Mouse (Mus musculus) MEL (cell line): ENCODE measurements around the gene Nipbl. TPM values are rescaled to one million over a fixed set of nuclear protein-coding genes. Genes with fewer than 3 reads are reported as not detected.
A peak's percentile ranks its signal among the peaks of the same experiment; 100 is the strongest.

ENCODE experiments used
- DNase-seq: peaks from one replicate; pipeline ENCODE4 v3.0.0; 2011; ENCODE audit warnings: low read depth, low spot score
- H3K27ac ChIP-seq: 2 replicates; pipeline ENCODE4 v1.5.1; 2012; ENCODE audit warnings: low read depth, mild to moderate bottlenecking, control low read depth, low read length, moderate library complexity; ENCODE audit not compliant: control insufficient read depth
- H3K27me3 ChIP-seq, 2 experiments: fragments of 150-350 bp in 1 of 2; sonication (generic) in 1 of 2; 2 replicates each; pipeline ENCODE4 v1.6.1; 2012; ENCODE audit warnings: low read length in 2 of 2, mild to moderate bottlenecking in 2 of 2, improper control_type of control experiment in 1 of 2, moderate library complexity in 1 of 2; ENCODE audit not compliant: insufficient read depth in 2 of 2, control insufficient read depth in 1 of 2
- H3K36me3 ChIP-seq, 2 experiments: 2 replicates each; pipeline ENCODE4 v1.6.1; 2012 to 2014; ENCODE audit warnings: low read length in 2 of 2, improper control_type of control experiment in 1 of 2, inconsistent platforms in 1 of 2, mild to moderate bottlenecking in 1 of 2; ENCODE audit not compliant: insufficient read depth in 2 of 2, control insufficient read depth in 1 of 2
- H3K4me1 ChIP-seq, 2 experiments: fragments of 150-350 bp in 1 of 2; sonication (generic) in 1 of 2; 2 replicates each; pipeline ENCODE4 v1.6.1; 2012; ENCODE audit warnings: low read length in 2 of 2, improper control_type of control experiment in 1 of 2, mild to moderate bottlenecking in 1 of 2; ENCODE audit not compliant: insufficient read depth in 2 of 2, control insufficient read depth in 1 of 2
- H3K4me3 ChIP-seq, 2 experiments: fragments of 150-350 bp in 1 of 2; sonication (generic) in 1 of 2; 2 replicates each; pipeline ENCODE4 v1.5.1; 2012; ENCODE audit warnings: low read depth in 2 of 2, low read length in 2 of 2, mild to moderate bottlenecking in 2 of 2, moderate library complexity in 2 of 2, control low read depth in 1 of 2, improper control_type of control experiment in 1 of 2; ENCODE audit not compliant: control insufficient read depth in 1 of 2, insufficient read depth in 1 of 2
- H3K79me2 ChIP-seq: 2 replicates; pipeline ENCODE4 v1.6.1; 2012; ENCODE audit warnings: mild to moderate bottlenecking, low read length, moderate library complexity; ENCODE audit not compliant: control insufficient read depth, poor library complexity, insufficient read depth
- H3K9ac ChIP-seq: 2 replicates; pipeline ENCODE4 v1.6.1; 2012; ENCODE audit warnings: low read depth, mild to moderate bottlenecking, control low read depth, low read length, moderate library complexity; ENCODE audit not compliant: control insufficient read depth, poor library complexity, severe bottlenecking
- H3K9me3 ChIP-seq: fragments of 150-350 bp; sonication (generic); replicated peaks from 2 replicates; pipeline ENCODE4 v1.6.1; 2012; ENCODE audit warnings: mild to moderate bottlenecking, low read length, improper control_type of control experiment, moderate library complexity; ENCODE audit not compliant: insufficient read depth
- CHD1 ChIP-seq: IDR thresholded peaks from 2 replicates; pipeline ENCODE4 v1.6.1; 2012; ENCODE audit warnings: low read depth, mild to moderate bottlenecking, inconsistent platforms, low read length, improper control_type of control experiment
- CTCF ChIP-seq, 3 experiments: IDR thresholded peaks in 2 of 3; conservative IDR thresholded peaks in 1 of 3; 2 replicates each; pipeline ENCODE4 v1.5.1; 2011 to 2012; ENCODE audit warnings: low read length in 3 of 3, low read depth in 2 of 3, mild to moderate bottlenecking in 2 of 3, improper control_type of control experiment in 1 of 3, inconsistent platforms in 1 of 3, mixed read lengths in 1 of 3, moderate library complexity in 1 of 3; ENCODE audit not compliant: control insufficient read depth in 1 of 3, insufficient read depth in 1 of 3, poor library complexity in 1 of 3, severe bottlenecking in 1 of 3
- E2F4 ChIP-seq: IDR thresholded peaks from 2 replicates; pipeline ENCODE4 v1.6.1; 2011; ENCODE audit warnings: low read depth, low read length, improper control_type of control experiment, borderline replicate concordance
- EP300 ChIP-seq, 2 experiments: IDR thresholded peaks; 2 replicates each; pipeline ENCODE4 v1.6.1; 2011; ENCODE audit warnings: improper control_type of control experiment in 2 of 2, low read length in 2 of 2, low read depth in 1 of 2, mild to moderate bottlenecking in 1 of 2
- GABPA ChIP-seq: IDR thresholded peaks from 2 replicates; pipeline ENCODE4 v1.6.1; 2012; ENCODE audit warnings: low read depth, mild to moderate bottlenecking, inconsistent platforms, low read length, improper control_type of control experiment, moderate library complexity
- GATA1 ChIP-seq: IDR thresholded peaks from 2 replicates; pipeline ENCODE4 v1.6.1; 2011; ENCODE audit warnings: low read depth, low read length, improper control_type of control experiment
- HCFC1 ChIP-seq: IDR thresholded peaks from 2 replicates; pipeline ENCODE4 v1.6.1; 2012; ENCODE audit warnings: low read depth, mild to moderate bottlenecking, inconsistent platforms, low read length, improper control_type of control experiment, moderate library complexity
- MAFK ChIP-seq: IDR thresholded peaks from 2 replicates; pipeline ENCODE4 v1.6.1; 2011; ENCODE audit warnings: low read depth, mild to moderate bottlenecking, low read length, improper control_type of control experiment, borderline replicate concordance
- MAX ChIP-seq: IDR thresholded peaks from 2 replicates; pipeline ENCODE4 v1.6.1; 2011; ENCODE audit warnings: low read length, improper control_type of control experiment
- MEF2A ChIP-seq: IDR thresholded peaks from 2 replicates; pipeline ENCODE4 v1.6.1; 2014; ENCODE audit warnings: low read depth, mild to moderate bottlenecking, inconsistent platforms, low read length, improper control_type of control experiment; ENCODE audit not compliant: poor library complexity, insufficient replicate concordance, severe bottlenecking; ENCODE audit errors: extremely low read depth
- MXI1 ChIP-seq: IDR thresholded peaks from 2 replicates; pipeline ENCODE4 v1.6.1; 2011; ENCODE audit warnings: mild to moderate bottlenecking, low read depth, low read length, improper control_type of control experiment
- NRF1 ChIP-seq: IDR thresholded peaks from 2 replicates; pipeline ENCODE4 v1.6.1; 2014; ENCODE audit warnings: low read depth, mild to moderate bottlenecking, inconsistent platforms, low read length, improper control_type of control experiment, moderate library complexity; ENCODE audit not compliant: poor library complexity, insufficient read depth, severe bottlenecking
- POLR2AphosphoS2 ChIP-seq: IDR thresholded peaks from 2 replicates; pipeline ENCODE4 v1.6.1; 2011; ENCODE audit warnings: low read length, improper control_type of control experiment
- RCOR1 ChIP-seq: IDR thresholded peaks from 2 replicates; pipeline ENCODE4 v1.6.1; 2012; ENCODE audit warnings: low read depth, mild to moderate bottlenecking, inconsistent platforms, low read length, improper control_type of control experiment
- SIN3A ChIP-seq: IDR thresholded peaks from 2 replicates; pipeline ENCODE4 v1.6.1; 2012; ENCODE audit warnings: low read length, improper control_type of control experiment, inconsistent platforms
- TAL1 ChIP-seq: IDR thresholded peaks from 2 replicates; pipeline ENCODE4 v1.6.1; 2012; ENCODE audit warnings: mild to moderate bottlenecking, inconsistent platforms, low read length, moderate library complexity, mixed read lengths
- TCF12 ChIP-seq: IDR thresholded peaks from 2 replicates; pipeline ENCODE4 v1.6.1; 2014; ENCODE audit warnings: low read depth, mild to moderate bottlenecking, inconsistent platforms, low read length, improper control_type of control experiment, moderate library complexity
- UBTF ChIP-seq: IDR thresholded peaks from 2 replicates; pipeline ENCODE4 v1.6.1; 2012; ENCODE audit warnings: low read depth, mild to moderate bottlenecking, inconsistent platforms, low read length, improper control_type of control experiment, moderate library complexity, borderline replicate concordance; ENCODE audit not compliant: insufficient read depth
- USF1 ChIP-seq: IDR thresholded peaks from 2 replicates; pipeline ENCODE4 v1.6.1; 2014; ENCODE audit warnings: low read depth, mild to moderate bottlenecking, inconsistent platforms, low read length, improper control_type of control experiment, moderate library complexity
- ZKSCAN1 ChIP-seq: IDR thresholded peaks from 2 replicates; pipeline ENCODE4 v1.6.1; 2012; ENCODE audit warnings: low read depth, mild to moderate bottlenecking, inconsistent platforms, low read length, improper control_type of control experiment, moderate library complexity
- polyA plus RNA-seq, 2 experiments: library from polyadenylated mRNA; stranded (reverse) in 1 of 2; unstranded in 1 of 2; fragments of >175 nt in 1 of 2; fragments of >200 nt in 1 of 2; gene quantifications; 2 replicates each; pipeline versions ENCODE4 v1.2.1 to v1.2.4; 2012; ENCODE audit warnings: low replicate concordance in 2 of 2, low read depth in 1 of 2; ENCODE audit not compliant: insufficient read length in 2 of 2, insufficient read depth in 1 of 2, missing spikeins in 1 of 2
- total RNA-seq: library from RNA; depleted of rRNA; stranded (reverse); fragments of 300-350 nt; gene quantifications from 2 replicates; pipeline ENCODE4 v1.2.3, GENCODE M21; 2012

The Nipbl gene
- total and polyA plus RNA-seq, 3 experiments, result 21.8 to 66.3 (median 35.6) TPM

- H3K9me3 ChIP-seq, result no peaks in the 10 kb centered on the region
- peaks cover 0 to 60% of the 10 kb centered on the region in 2 experiments; a peak in 2 of 4 replicates for H3K36me3 ChIP-seq
- H3K79me2 ChIP-seq, result peaks cover 43% of the 10 kb centered on the region
- no peak for DNase-seq
- no peak overlapping the region for H3K4me3 ChIP-seq
- H3K9ac ChIP-seq, result no peak overlapping the region
- no peaks in the 10 kb centered on the region for H3K27me3 ChIP-seq
- no peak for TF ChIP-seq USF1
- no peak for TF ChIP-seq TAL1
- no peak for TF ChIP-seq CTCF (IDR thresholded peaks at IDR 0.05 in 2 of 3, conservative IDR thresholded peaks at IDR 0.05 in 1 of 3; ENCODE audit: control insufficient read depth in 1 of 3, insufficient read depth in 1 of 3, low read depth in 2 of 3, low read length in 3 of 3, poor library complexity in 1 of 3, severe bottlenecking in 1 of 3)
- TF ChIP-seq SIN3A, result no peak
- no peak for TF ChIP-seq GATA1
- TF ChIP-seq MAX, result no peak
- no peak for TF ChIP-seq NRF1
- TF ChIP-seq POLR2AphosphoS2, result no peak
- TF ChIP-seq MAFK, result no peak
- no peak for TF ChIP-seq TCF12
- no peak for TF ChIP-seq MEF2A
- TF ChIP-seq MXI1, result no peak
- TF ChIP-seq GABPA, result no peak
- no peak for TF ChIP-seq RCOR1
- TF ChIP-seq E2F4, result no peak
- TF ChIP-seq UBTF, result no peak
- no peak for TF ChIP-seq ZKSCAN1
- no peak for TF ChIP-seq HCFC1
- peaks cover 29 to 51% of the 10 kb centered on the region in 2 experiments for H3K4me1 ChIP-seq
- peak overlapping the region; percentile 18; the same call in 1 of the 2 replicates for H3K27ac ChIP-seq
Measured at GRCm38 (mm10) chr15:8413356-8413755, 30.9 kb downstream of the Nipbl start.

GRCm38 (mm10) chr15:8411873-8412272 is 32.4 kb downstream of the Nipbl start:
- Histone ChIP-seq H3K27ac (peak overlapping the region; percentile 82), H3K79me2 (peaks cover 38% of the 10 kb centered on the region), H3K36me3 (peaks cover 0 to 63% of the 10 kb centered on the region in 2 experiments; a peak in 2 of 4 replicates), H3K4me3 (peak overlapping the region in 1 of 2 experiments; percentile 28; a peak in 2 of 4 replicates), H3K9me3 (no peaks in the 10 kb centered on the region), H3K27me3 (no peaks in the 10 kb centered on the region), H3K4me1 (peaks cover 33 to 57% of the 10 kb centered on the region in 2 experiments), H3K9ac (peak overlapping the region; percentile 23)
- no peak for TF ChIP-seq TCF12
- TF ChIP-seq EP300 (IDR thresholded peaks at IDR 0.05; ENCODE audit: low read depth in 1 of 2, low read length in 2 of 2), result 0 out of 4 replicates have a peak, but pooled peaks of 1 of the 2 experiments have one; percentile 6
- TF ChIP-seq MXI1, result 0 out of 2 replicates have a peak, but pooled peaks have one; percentile 22
- TF ChIP-seq CHD1, result no peak; the same call in 1 of the 2 replicates
- DNase-seq, result peak; percentile 65
